Mouse (Mus musculus) c-Kit-positive CD71-positive TER-119-positive erythroid progenitor cells, embryonic 14.5 days (primary cell): ENCODE measurements at regions not wholly inside any gene's neighbourhood (a gene's known extent, or its start where the extent isn't known, plus 50 kb on each side); places are given as distances from the start of the nearest gene placed in this dataset.

Experiments
- DNase-seq: peaks from one replicate; pipeline ENCODE4 v3.0.0-alpha.2; 2013; ENCODE audit warnings: low spot score

GRCm38 (mm10) chr17:80795453-80796105 is 67.3 kb upstream of the Map4k3 start:
- no peak for DNase-seq

GRCm38 (mm10) chr17:80792605-80793004 is 64.3 kb upstream of the Map4k3 start:
- no peak for DNase-seq

- DNase-seq: no peak
Measured at GRCm38 (mm10) chr17:80789706-80790105, 61.4 kb upstream of the Map4k3 start.

- no peak for DNase-seq
Measured at GRCm38 (mm10) chr17:80789000-80789399, 60.7 kb upstream of the Map4k3 start.

- DNase-seq: no peak
Measured at GRCm38 (mm10) chr17:80786858-80787257, 58.6 kb upstream of the Map4k3 start.

GRCm38 (mm10) chr17:80786061-80786851 is 58.0 kb upstream of the Map4k3 start:
- no peak for DNase-seq

- no peak for DNase-seq
Measured at GRCm38 (mm10) chr17:80785476-80785875, 57.2 kb upstream of the Map4k3 start.

- DNase-seq: no peak
Measured at GRCm38 (mm10) chr17:80785049-80785448, 56.8 kb upstream of the Map4k3 start.

- no peak for DNase-seq
Measured at GRCm38 (mm10) chr17:80782233-80782632, 53.9 kb upstream of the Map4k3 start.

- DNase-seq: no peak
Measured at GRCm38 (mm10) chr17:80781621-80782020, 53.3 kb upstream of the Map4k3 start.

GRCm38 (mm10) chr17:80780303-80780702 is 52.0 kb upstream of the Map4k3 start:
- no peak for DNase-seq

- no peak for DNase-seq
Measured at GRCm38 (mm10) chr17:80779782-80780181, 51.5 kb upstream of the Map4k3 start.
